Mouse (Mus musculus) stomach, postnatal 0 days (tissue): Measurements from ENCODE around the gene Phf20. TPM values are rescaled to one million over a fixed set of nuclear protein-coding genes. Genes with fewer than 3 reads are reported as not detected.
"Not testable (repeated sequence)": the region's sequence is repeated elsewhere in the genome, so short reads cannot be mapped to it uniquely, and the experiment has no call there.

Source experiments
- ATAC-seq: fragments of 200-750 bp; cut with Nextera tagmentation; 2 replicates; pipeline ENCODE4 v1.8.0; 2017; ENCODE audit not compliant: low FRiP score, low TSS enrichment
- DNase-seq: peaks from one replicate; pipeline ENCODE4 v3.0.0-alpha.2; 2016; ENCODE audit warnings: low spot score
- H3K27ac ChIP-seq: fragments of 300-500 bp; sonication (generic); replicated peaks from 2 replicates; pipeline ENCODE4 v1.5.1; 2014; ENCODE audit warnings: mild to moderate bottlenecking, control low read depth
- H3K27me3 ChIP-seq: fragments of 300-500 bp; sonication (generic); 2 replicates; pipeline ENCODE4 v1.6.1; 2014; ENCODE audit warnings: low read length; ENCODE audit not compliant: control insufficient read depth, insufficient read depth
- H3K36me3 ChIP-seq: fragments of 300-500 bp; sonication (generic); 2 replicates; pipeline ENCODE4 v1.6.1; 2014; ENCODE audit warnings: low read length, mixed read lengths; ENCODE audit not compliant: control insufficient read depth, insufficient read depth
- H3K4me1 ChIP-seq: fragments of 300-500 bp; sonication (generic); replicated peaks from 2 replicates; pipeline ENCODE4 v1.6.1; 2014; ENCODE audit warnings: antibody characterized with exemption; ENCODE audit not compliant: control insufficient read depth, insufficient read depth
- H3K4me2 ChIP-seq: fragments of 300-500 bp; sonication (generic); replicated peaks from 2 replicates; pipeline ENCODE4 v1.6.1; 2014; ENCODE audit warnings: low read depth, mild to moderate bottlenecking, control low read depth, moderate library complexity
- H3K4me3 ChIP-seq: fragments of 300-500 bp; sonication (generic); 2 replicates; pipeline ENCODE4 v1.5.1; 2014; ENCODE audit warnings: low read depth, low read length, control low read depth
- H3K9ac ChIP-seq: fragments of 300-500 bp; sonication (generic); 2 replicates; pipeline ENCODE4 v1.6.1; 2014; ENCODE audit warnings: mild to moderate bottlenecking, low read length, control low read depth, mixed read lengths
- H3K9me3 ChIP-seq: fragments of 300-500 bp; sonication (generic); 2 replicates; pipeline ENCODE4 v1.6.1; 2016; ENCODE audit warnings: low read length; ENCODE audit not compliant: control insufficient read depth
- CTCF ChIP-seq: IDR thresholded peaks from 2 replicates; pipeline ENCODE4 v1.5.1; 2016; ENCODE audit warnings: antibody characterized with exemption, low read depth, mild to moderate bottlenecking, moderate library complexity
- EP300 ChIP-seq: optimal IDR thresholded peaks from 2 replicates; pipeline ENCODE3; 2016; ENCODE audit warnings: antibody characterized with exemption
- WGBS: fragments of 180-500 bp; shearing (Covaris S2); extraction: QIAGEN DNeasy Blood & Tissue Kit; methylation state at CpG from one replicate; pipeline ENCODE4 v1.1.7; 2014; 5-methylcytosine and 5-hydroxymethylcytosine counted together
- polyA plus RNA-seq: library from polyadenylated mRNA; unstranded; fragments of >200 nt; fragmentation: Nextera tagmentation; extraction: Ambion mirVana; gene quantifications from 2 replicates; pipeline ENCODE4 v1.2.1, GENCODE M21; 2015

Gene Phf20
- polyA plus RNA-seq, 1 experiment from 2014 or later = 28.4 TPM

- DNase-seq = no peak
- H3K36me3 ChIP-seq = no peaks in the 10 kb centered on the region
- H3K27ac ChIP-seq = no peak overlapping the region
Measured at GRCm38 (mm10) chr2:156233275-156233948, 37.1 kb downstream of the Phf20 start.

GRCm38 (mm10) chr2:156234016-156234415 is 37.8 kb downstream of the Phf20 start:
- H3K4me3 ChIP-seq, H3K4me1 ChIP-seq, H3K27me3 ChIP-seq, H3K9ac ChIP-seq, H3K27ac ChIP-seq, H3K36me3 ChIP-seq, H3K9me3 ChIP-seq, DNase-seq, ATAC-seq, H3K4me2 ChIP-seq: not testable (repeated sequence)
- WGBS = 79% methylated on average over 2 of the region's 2 CpGs

More at GRCm38 (mm10) chr2:156233275-156233948, 37.1 kb downstream of the Phf20 start:
- no peak for ATAC-seq
- Histone ChIP-seq H3K27me3 (no peaks in the 10 kb centered on the region), H3K4me1 (no peaks in the 10 kb centered on the region), H3K9me3 (no peaks in the 10 kb centered on the region), H3K4me3 (no peak overlapping the region), H3K9ac (no peak overlapping the region), H3K4me2 (no peak overlapping the region)
- 76% methylated on average over 3 of the region's 3 CpGs for WGBS
- TF ChIP-seq CTCF = no peak
- no peak for TF ChIP-seq EP300

GRCm38 (mm10) chr2:156235847-156236246 is 39.6 kb downstream of the Phf20 start:
- ATAC-seq = no peak

GRCm38 (mm10) chr2:156241662-156242061 is 45.4 kb downstream of the Phf20 start:
- Histone ChIP-seq H3K4me2 (no peak overlapping the region), H3K9me3 (no peaks in the 10 kb centered on the region), H3K27ac (no peak overlapping the region), H3K36me3 (0 out of 2 replicates have a peak, but pooled peaks cover 2% of the 10 kb centered on the region), H3K9ac (no peak overlapping the region), H3K4me1 (no peaks in the 10 kb centered on the region), H3K27me3 (no peaks in the 10 kb centered on the region), H3K4me3 (no peak overlapping the region)
- WGBS = 70% methylated on average over 2 of the region's 2 CpGs
- DNase-seq (no peak), ATAC-seq (no peak)
- TF ChIP-seq EP300 = no peak
- no peak for TF ChIP-seq CTCF

More at GRCm38 (mm10) chr2:156235847-156236246, 39.6 kb downstream of the Phf20 start:
- Histone ChIP-seq H3K27me3 (no peaks in the 10 kb centered on the region), H3K9me3 (no peaks in the 10 kb centered on the region), H3K4me3 (no peak overlapping the region), H3K9ac (no peak overlapping the region), H3K27ac (no peak overlapping the region), H3K36me3 (no peaks in the 10 kb centered on the region), H3K4me1 (no peaks in the 10 kb centered on the region), H3K4me2 (no peak overlapping the region)
- WGBS = 90% methylated on average over 4 of the region's 4 CpGs
- peak; percentile 4; the same call in 1 of the 2 replicates for TF ChIP-seq CTCF
- no peak for TF ChIP-seq EP300
- DNase-seq = no peak

DNA sequence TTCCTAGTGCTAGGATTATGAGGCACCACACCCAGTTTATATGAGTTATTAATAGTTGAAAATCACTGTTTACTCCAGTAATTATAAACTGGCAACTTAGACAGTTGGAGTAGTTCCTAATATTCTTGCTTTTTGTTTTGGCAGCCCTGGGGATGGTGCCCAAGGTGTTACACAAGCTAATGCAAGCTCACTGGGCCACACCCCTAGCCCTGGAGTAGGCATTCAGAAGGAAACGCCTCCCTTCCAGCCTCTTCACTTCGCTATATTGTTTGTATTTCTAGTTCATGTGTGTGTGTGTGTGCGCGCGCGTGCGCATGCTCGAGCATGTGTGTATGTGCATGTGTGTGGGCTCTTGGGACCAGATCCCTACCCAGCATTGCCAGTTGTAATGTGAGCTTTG is 46.7 kb downstream of the Phf20 start:
- no peak overlapping the region for H3K4me2 ChIP-seq
- H3K9me3 ChIP-seq = no peaks in the 10 kb centered on the region
- no peak overlapping the region for H3K9ac ChIP-seq
- H3K36me3 ChIP-seq = 0 out of 2 replicates have a peak, but pooled peaks cover 2% of the 10 kb centered on the region
- no peaks in the 10 kb centered on the region for H3K4me1 ChIP-seq
- WGBS = 79% methylated on average over 8 of the region's 8 CpGs
- no peak overlapping the region for H3K4me3 ChIP-seq
- H3K27me3 ChIP-seq = no peaks in the 10 kb centered on the region
- ATAC-seq (no peak), DNase-seq (no peak)
- TF ChIP-seq EP300 (no peak), CTCF (no peak)
- H3K27ac ChIP-seq = no peak overlapping the region

DNA sequence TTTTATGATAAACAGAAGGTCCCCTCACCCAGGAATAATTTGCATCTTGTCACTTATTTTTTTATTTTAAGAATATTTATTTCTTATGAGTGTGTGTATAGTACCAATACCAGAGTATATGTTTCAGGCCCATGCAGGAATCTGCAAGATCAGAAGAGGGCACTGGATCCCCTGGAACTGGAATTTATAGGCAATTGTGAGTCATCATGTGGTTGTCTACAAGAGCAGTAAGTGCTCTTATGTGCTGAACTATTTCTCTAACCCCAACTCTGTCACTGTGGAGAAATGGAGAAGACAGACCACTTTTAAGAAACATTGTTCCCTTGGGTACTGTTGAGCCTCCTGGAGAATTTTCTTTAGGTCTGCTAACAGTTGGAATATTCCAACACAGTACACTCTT is 51.3 kb downstream of the Phf20 start:
- TF ChIP-seq EP300 (no peak), CTCF (no peak)
- no peaks in the 10 kb centered on the region for H3K9me3 ChIP-seq
- H3K4me1 ChIP-seq = no peaks in the 10 kb centered on the region
- no peak for DNase-seq
- H3K27me3 ChIP-seq = no peaks in the 10 kb centered on the region
- no peak overlapping the region for H3K27ac ChIP-seq
- peaks cover 2% of the 10 kb centered on the region; the same call in 1 of the 2 replicates for H3K36me3 ChIP-seq
- H3K9ac ChIP-seq = no peak overlapping the region
- H3K4me2 ChIP-seq = no peak overlapping the region
- no peak overlapping the region for H3K4me3 ChIP-seq
- ATAC-seq = no peak
